Mouse (Mus musculus) layer of hippocampus, adult 9-10 months (tissue): ENCODE results near the gene Col9a2.
"Not testable (repeated sequence)": the region's sequence is repeated elsewhere in the genome, so short reads cannot be mapped to it uniquely, and the experiment has no call there.

ENCODE experiments used
- DNase-seq: peaks from one replicate; pipeline ENCODE4 v3.0.0; 2022; ENCODE audit warnings: low spot score

Col9a2 gene

DNA sequence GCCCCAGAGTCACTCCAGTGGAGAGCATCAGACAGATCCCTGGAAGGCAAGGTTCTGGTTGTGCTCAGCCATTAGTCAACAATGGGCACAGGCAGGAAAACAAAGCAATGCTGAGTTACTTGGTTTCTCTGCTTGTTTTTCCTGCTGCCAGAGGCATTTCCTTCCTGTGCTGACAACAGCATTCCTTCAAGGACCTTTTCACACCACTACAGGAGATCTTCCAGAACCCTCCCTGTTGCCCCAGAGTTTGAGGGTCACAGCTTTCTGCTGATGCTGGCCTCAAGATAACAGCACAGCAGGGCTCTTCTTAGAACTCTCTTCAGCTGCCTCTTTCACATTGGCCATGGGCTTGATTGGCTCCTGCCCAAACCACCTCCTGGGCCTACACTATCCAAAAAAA lies 17.3 kb upstream of the Col9a2 start:
- no peak for DNase-seq

DNA sequence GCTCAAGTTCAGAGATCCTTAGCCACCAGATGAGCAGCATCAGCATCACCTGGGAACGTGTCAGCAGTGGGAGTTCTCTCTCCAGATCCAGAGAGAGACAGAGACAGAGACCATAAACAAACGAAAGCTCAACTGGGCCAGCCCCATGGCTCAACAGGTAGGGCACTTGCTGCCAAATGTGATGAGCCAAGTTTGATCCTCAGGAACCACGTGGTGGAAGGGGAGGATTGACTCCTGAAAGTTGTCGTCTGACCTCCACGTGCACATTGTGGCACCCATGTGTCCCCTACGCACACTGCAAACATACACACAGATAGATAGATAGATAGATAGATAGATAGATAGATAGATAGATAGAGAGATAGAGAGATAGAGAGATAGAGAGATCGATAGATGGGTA lies 15.7 kb upstream of the Col9a2 start:
- no peak for DNase-seq

DNA sequence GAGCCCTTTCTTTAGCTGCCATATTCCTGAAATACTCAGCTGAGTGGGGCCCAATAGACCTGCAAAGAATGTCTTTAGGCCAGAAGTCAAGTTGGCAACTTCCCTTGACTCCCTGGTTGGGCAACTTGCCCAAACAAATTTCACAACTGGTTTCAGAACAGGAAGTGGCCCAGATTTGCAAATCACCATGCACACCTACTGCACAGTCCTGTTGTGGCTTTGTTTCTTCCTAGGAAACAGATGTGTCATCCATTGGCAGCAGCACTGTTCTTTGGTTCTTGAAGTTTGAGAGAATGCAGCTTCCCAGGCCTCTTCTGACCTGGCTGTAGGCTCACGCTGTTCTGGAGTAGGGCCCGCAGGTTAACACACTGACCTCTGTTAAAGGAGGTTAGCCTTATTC lies 15.2 kb upstream of the Col9a2 start:
- DNase-seq, result no peak

DNA sequence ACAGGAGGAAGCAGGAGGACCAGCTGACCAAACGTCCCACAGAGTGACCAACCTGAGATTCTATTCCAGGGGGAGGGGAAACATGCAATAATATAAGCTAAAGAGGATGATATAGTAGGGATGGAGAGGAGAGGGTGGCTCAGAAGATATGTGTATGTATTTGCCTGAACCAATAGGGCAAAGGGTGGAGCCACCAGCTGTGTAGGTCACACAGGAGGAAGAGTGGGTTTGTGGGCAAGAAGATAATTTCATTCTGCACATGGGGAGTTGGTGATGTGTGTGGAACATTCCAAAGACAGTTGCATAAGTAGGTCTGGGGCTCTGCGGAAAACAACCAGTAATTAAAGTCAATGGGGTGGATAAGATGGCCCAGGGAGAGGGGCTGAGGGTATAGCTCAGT lies 13.5 kb upstream of the Col9a2 start:
- DNase-seq, result no peak

DNA sequence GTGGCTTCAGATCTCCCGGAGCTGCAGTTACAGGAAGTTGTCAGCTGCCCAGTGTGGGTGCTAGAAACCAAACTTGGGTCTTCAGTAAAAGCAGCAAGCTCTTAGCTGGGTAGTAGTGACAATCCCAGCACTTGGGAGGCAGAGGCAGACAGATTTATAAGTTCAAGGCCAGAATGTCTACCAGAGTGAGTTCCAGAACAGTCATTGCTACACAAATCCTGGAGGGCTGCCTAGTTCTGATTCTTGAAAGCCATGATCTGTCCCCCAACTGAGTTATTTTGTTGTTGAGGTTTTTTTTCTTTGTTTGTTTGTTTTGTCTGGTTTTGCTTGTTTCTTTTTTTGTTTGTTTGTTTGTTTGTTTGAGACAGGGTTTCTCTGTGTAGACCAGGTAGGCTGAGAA lies 11.0 kb upstream of the Col9a2 start:
- no peak for DNase-seq

DNA sequence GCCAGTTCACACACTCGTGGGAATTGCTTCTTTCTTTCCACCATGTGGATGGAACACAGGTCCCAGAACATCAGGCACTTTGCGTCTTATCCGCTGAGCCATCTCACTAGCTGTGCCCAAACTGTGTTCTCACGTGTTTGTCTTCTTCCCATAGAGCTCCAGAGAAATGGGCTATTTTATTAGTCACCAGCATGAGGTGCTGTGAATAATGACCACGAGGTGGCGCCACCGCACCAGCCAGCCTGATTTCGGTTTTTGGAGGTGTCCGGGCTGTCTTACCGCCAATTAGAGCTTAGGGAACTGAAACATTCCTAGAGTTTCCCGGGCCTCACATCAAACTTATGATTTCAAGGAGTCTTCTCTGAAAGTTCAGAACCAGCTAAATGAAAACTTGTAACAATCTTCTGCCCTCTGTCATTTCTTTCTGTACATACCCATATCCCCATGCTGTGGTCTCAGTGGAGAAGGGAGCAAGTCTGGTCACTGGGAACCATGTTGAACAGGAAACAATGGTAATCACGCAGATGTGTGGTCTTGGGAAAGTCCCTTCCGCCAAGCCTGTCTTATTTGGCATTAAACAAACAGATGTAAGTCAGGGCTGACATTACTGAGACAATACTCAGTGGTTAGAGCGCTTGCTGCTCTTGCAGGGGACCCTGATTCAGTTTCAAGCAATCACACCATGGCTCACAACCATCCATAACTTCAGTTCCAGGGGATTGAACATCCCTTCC lies 10.4 kb upstream of the Col9a2 start:
- no peak for DNase-seq

DNA sequence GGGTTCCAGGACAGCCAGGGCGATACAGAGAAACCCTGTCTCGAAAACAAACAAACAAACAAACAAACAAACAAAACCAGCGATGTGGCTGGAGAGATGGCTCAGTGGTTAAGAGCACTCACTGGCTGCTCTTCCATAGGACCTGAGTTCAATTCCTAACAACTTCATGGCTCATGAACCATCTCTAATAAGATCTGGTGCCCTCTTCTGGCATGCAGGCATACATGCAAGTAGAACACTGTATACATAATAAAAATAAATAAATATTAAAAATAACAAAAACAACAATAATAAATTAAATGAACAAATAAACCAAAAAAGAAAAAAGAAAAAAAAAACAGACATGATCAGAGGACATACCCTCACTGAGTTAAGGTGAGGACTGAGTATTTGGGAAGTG lies 9.6 kb upstream of the Col9a2 start:
- DNase-seq, result no peak

DNA sequence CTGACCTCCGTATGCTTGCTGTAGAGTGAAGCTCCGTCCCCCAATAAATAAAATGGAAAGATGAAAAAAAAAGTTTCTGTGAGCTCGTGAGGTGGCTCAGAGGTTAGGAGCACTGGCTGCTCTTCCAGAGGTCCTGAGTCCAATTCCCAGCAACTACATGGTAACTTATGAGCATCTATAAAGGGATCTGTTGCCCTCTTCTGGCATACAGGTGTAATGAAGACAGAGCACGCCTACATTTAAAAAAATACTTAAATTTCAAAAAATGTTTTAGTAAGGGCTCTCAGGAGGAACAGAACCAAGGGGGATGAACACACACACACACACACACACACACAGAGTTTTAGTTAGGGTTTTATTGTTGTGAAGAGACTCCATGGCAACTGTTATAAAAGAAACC lies 7.7 kb upstream of the Col9a2 start:
- no peak for DNase-seq

DNA sequence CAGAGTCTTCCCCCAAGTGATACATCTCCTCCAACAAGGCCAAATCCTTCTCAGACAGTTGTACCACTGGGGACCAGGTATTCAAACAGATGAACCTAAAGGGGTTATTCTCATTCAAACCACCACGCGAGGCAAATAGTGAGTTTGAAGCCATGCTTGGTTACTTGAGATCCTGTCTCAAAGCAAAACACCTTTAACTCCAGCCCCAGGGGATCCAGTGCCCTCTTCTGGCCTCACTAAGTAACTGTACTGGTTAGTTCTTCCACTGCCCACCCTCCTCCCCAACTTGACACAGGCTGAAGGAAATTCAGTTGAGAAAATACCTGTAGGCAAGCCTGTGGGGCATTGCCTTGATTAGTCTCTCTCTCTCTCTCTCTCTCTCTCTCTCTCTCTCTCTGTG lies 6.2 kb upstream of the Col9a2 start:
- no peak for DNase-seq

DNA sequence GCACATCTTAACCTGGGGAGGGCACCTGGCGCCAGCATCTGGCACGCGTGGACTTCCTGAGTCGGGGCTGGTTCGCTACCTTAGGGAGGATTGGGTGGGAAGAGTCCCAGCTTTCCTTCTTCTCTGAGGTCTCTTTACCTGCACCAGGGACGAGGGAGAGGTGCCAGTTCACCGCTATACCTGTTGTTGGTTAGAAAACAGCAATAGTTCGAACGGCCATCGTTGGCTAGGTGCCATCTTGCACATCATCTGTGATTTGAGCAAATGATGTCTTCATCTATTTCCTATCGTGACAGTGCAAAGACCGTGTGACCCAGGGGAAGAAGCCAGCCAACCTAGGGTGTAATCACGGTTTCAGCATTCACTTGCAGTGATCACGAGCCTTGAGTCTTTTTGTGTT lies 1.1 kb downstream of the Col9a2 start:
- no peak for DNase-seq

DNA sequence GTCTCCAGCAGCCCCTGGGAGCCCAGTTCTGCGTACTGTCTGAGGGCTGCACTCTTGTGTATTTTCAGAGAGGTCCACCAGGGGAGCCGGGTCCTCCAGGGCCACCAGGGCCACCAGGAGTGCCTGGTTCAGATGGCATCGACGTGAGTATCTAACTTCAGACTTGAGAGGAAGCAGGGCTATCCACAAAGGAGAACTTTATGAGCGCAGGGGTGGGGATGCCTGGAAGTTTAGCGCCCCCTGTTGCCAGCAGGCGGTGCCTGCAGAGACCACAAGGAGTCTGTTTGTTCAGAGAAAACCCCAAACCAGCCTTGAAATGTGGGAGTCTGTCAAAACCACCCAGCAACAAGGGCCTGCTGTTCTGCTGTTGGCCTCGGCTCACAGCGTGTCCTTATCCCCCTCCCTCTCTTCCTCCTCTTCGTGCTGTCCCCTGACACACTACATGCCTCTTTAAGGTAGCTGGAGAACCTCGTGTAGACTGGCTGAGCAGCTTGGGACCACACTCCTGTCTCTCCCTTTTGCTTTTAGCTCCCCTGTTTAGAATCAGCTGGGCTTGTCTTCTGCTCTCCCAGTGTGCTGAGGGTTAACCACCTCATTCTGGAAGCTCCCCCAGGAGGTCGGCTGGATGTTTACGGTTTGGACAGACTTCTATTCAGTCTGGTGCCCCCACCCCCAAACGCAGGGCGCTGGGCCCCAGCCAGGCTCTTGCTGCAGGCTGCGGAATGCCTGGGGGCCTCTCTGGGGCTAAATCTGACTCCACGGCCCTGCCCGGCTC lies 1.9 kb downstream of the Col9a2 start:
- peak; percentile 70 for DNase-seq

DNA sequence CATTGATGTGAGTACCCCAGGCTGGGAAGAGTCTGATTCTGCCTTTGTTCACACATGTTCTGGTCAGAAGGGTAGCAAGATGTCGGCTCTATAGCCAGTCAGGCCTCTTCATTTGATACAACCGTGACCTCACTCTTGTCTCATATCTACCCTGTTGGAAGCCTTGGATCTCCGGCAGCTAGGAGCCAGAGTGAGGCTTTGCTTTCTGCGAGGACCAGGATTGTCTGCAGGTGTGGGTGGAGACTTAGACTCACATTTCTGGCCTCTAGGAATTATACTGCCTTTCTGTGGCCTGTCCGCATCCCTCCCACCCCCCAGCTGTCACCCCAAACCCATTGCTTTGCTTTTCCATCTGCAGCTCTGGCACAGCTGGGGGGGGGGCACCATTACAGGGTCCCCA lies 3.3 kb downstream of the Col9a2 start:
- no peak for DNase-seq

DNA sequence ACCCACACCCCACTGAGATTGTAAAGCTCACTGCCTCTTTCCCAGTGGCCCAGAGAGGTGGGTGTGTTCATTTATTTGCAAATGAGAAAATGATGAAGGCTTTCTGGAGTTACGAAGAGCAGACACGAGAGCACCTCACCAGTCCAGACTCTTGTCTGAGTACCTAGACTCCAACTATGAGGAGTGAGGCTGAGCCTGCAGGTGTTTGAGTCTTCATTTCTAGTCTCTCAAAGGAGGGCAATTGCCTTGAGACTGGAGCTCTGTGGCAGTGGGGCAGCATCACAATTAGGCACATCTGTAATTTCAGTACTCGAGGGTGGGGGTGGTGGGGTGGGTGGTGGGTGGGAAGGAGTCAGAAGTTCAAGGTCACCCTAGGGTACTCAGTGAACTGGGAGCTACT lies 3.8 kb downstream of the Col9a2 start:
- DNase-seq, result no peak

DNA sequence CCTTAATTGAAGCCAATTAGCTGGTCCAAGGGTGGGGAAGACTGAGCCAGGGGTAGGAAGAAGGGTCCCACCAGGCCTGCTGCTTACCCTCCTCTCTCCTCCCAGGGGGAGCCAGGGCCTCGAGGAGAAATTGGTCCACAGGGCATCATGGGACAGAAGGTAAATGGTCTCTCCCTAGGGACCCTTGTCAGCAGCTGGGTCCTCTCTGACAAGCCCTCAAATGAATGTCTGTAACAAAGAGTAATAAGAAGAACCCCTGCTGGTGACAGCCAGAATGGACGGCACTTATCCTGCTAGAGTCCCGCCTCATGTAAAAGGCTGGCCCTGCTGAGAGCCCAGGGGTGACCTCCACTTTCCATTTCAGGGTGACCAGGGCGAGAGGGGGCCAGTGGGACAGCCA lies 12.7 kb downstream of the Col9a2 start:
- DNase-seq, result no peak

DNA sequence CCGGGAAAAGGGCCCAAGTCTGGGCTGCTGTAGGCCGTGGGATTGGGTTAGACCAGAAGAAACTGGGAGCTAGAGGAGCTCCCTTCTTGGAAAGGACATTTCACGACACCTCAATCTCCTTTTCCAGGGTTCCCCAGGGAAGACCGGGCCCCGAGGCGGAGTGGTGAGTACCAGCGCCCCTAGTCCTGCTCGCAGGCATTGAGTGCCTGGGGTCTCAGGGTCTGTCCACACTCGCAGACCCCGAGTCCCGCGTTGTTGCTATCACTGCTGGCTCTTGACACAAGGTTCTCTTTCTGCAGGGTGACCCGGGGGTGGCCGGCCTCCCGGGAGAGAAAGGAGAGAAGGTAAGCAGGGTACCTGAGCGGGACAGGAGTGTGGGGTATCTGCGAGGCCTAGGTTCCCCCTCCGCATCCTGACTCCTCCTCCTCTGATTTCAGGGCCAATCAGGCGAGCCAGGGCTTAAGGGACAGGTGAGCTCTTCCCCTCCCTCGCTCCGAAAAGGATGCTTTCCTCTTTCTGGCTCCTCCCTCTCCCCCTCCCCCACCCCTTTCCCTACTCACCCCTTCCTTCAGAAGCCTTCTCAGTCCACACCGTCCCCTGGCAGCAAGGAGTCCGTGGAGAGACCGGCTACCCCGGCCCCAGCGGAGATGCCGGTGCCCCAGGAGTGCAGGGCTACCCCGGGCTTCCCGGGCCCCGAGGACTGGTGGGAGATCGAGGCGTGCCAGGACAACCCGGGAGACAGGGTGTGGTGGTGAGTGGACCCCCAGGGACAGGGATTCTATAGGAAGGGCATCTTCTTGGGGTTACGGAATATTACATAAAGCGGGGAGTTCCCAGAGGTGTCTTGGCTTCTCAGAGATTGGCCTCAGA lies 13.5 kb downstream of the Col9a2 start:
- no peak for DNase-seq

DNA sequence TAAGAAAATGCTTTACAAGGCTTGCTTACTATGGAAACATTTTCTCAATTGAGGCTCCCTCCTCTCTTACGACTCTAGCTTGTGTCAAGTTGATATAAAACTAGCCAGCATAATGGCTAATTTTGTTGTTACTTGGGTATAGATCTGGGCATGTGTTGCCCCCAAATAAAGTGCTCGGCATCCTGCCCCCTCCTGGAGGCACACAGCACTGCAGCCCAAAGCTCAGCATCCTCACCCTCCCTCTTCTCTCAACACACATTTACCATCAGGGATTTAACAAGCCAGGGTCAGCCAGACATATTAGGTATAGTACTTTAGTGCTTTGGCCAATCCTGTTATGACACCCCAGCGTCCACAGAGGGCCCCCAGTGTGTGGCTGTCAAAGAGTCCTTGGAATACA lies 17.2 kb downstream of the Col9a2 start:
- DNase-seq, result no peak

DNA sequence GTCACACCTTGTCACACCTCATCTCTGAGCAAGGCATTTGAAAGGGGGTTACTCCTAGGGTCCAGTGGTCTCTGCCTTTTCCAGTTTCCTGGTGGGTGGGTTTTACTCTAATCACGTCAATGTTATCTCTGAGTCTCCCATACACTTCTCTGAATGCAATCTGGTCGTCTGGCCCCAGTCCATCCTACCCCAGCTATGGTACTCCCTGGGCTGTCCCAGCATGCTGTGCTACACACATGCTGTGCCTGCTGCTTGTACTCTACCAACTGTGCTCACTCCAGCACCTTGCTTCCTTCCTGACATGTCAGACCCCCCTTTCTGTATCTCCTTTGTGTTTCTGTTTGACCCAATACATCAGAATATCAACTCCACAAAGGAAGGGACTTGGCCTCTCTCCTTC lies 17.8 kb downstream of the Col9a2 start:
- DNase-seq, result no peak

DNA sequence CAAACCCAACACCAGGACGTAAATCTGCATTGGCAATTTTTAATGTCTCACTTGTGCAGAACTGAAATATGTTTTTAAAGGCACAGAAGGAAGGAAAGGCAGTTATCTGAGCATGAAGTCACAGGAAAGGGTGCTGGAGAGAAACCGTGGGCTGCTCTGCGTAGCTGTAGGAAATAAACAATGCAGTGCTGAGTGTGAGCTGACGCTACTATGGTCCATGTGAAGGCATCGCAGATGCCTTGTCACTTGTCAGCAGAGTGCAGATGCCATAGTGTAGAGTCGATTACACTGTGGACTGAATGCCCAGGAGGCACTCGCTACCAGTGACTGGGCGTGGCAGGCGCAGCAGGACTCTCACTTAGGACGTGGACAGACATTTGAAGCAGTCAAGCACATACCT lies 20.0 kb downstream of the Col9a2 start:
- not testable (repeated sequence) for DNase-seq

DNA sequence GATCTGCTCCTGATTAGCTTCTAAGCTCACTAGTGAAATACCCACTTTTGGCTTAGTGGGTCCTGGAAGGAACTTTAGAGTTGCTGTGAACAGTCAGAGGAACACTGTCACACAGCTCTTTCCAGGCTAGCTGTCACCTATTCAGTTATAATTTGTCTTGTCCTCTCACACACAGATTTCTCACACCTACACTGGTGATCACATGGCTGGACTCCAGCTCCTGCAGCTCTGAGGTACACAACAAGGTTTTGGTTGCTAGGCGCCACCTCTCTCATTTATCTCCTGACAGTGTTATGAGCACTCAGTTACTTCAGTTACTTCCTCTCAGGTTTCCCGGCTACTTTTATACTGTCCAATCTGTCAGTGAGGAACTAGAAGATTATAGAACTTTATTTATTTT lies 26.2 kb downstream of the Col9a2 start:
- DNase-seq, result no peak

DNA sequence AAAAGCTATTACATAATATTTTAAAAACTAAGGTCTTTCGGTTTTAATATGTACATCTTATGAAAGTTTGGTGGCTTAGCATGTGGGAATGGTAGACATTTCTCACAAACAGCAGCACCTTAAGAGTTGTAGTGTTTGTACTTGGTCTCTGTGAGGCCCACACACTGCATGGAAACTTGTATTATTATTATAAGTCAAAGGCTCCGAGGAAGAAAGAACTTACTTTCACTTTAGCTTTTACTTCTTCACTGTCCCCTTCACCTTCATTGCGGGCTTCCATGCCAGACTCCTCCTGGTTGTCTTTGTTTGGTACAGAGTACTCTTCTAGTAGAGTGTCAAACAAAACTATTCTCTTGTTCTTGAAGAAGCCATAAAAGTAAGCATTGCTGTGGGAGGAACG lies 35.1 kb downstream of the Col9a2 start:
- no peak for DNase-seq

DNA sequence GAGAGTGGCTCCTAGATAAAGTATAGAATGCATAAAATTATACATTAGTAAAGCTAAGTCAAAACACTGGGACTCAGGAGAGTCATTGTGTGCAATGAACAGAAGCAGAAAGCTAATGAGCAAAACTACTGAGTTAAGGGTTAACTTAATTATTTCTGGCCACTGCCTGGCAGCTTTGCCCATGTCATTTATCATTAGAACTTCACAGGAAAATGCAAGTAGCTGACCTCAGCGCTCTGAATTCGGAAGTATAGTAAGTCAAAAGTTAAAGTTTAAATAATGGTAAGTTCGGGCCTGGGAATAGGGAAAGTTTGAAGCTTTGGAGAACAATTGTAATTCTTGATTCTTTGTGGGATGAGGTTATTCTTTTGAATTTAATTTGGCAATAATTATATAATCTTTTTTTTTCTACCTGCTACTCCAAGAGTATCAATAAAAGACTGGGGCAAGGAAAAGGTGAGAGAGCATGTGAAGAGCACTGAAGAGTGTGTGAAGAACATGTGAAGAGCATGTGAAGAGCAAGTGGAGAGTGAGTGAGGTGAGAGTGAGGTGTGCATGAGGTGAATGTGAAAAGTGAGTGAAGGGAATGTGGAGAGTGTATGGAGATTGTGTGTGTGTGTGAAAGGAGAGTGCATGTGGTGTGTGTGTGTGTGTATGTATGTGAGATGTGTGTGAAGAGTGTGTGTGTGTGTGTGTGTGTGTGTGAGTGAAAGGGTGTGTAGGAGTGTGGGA lies 38.9 kb downstream of the Col9a2 start:
- DNase-seq, result no peak

DNA sequence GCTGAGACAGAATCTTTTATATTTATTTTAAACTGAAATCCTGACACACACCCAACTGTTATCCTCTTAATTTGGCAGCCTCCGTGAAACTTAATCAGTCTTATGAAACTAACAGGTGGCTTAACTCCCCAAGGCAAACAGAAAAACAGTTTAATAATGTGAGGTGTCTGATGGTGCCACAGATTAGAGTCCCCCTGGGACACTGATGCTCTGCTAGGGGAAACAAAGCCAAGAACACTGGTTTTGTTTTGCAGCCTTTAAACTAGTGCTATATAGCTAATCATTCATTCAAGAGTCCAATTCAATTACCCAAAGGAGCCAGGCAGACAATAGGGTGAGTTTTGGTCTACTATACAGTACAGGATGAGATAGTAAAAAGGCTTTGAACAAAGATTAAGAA lies 41.2 kb downstream of the Col9a2 start:
- DNase-seq, result no peak
